ENCODE assay signal across 16 mouse cellular contexts in genomic region chr15:88245496-88246246, GRCm38 (mm10).
DNase-seq lines count a peak whose midpoint lies in the region; ATAC-seq and TF ChIP-seq lines count a peak whose summit lies in the region.
"Had no signal": no experiment of that assay in that cellular context is flagged by ENCODE, and none has a peak within 500 bp of the region (broad histone marks: within the 10 kb centered on the region; RNA-seq: fewer than 3 reads in every experiment).

No protein-coding gene starts in this region.

- 53% methylated on average over 22 of the region's 22 CpGs for WGBS in midbrain, postnatal 0 days
- WGBS in midbrain, embryonic 13.5 days: 55% methylated on average over 22 of the region's 22 CpGs
- 76% methylated on average over 22 of the region's 22 CpGs for WGBS in thymus, adult 2 months

- H3K9me3 ChIP-seq in midbrain, postnatal 0 days (ENCODE audit: low read length): no peaks in the 10 kb centered on the region
- H3K9me3 ChIP-seq in midbrain, embryonic 13.5 days: no peaks in the 10 kb centered on the region
- H3K9me3 ChIP-seq: heart, embryonic 10.5 days; intestine, embryonic 15.5 days; kidney, embryonic 15.5 days had no signal

- peak; percentile 48; the same call in 1 of the 2 replicates for ATAC-seq in frontal cortex, adult (ENCODE audit: low TSS enrichment)
- ATAC-seq in midbrain, postnatal 0 days (ENCODE audit: low FRiP score): no peak
- ATAC-seq in midbrain, embryonic 13.5 days: no peak
- ATAC-seq: activated CD4-positive, CD25-positive, alpha-beta regulatory T cell, adult 4 months; intestine, embryonic 15.5 days had no signal

- no peaks in the 10 kb centered on the region for H3K27me3 ChIP-seq in midbrain, postnatal 0 days (ENCODE audit: insufficient read depth, low read length)
- peaks cover 15% of the 10 kb centered on the region for H3K27me3 ChIP-seq in midbrain, embryonic 13.5 days
- H3K27me3 ChIP-seq in thymus, adult 2 months (ENCODE audit: control insufficient read depth, insufficient read depth, low read length): no peaks in the 10 kb centered on the region
- H3K27me3 ChIP-seq: intestine, embryonic 15.5 days had no signal

- no peak for TF ChIP-seq CTCF in midbrain, postnatal 0 days (IDR thresholded peaks at IDR 0.05)
- TF ChIP-seq CTCF in brain, embryonic 14.5 days (IDR thresholded peaks at IDR 0.05; ENCODE audit: borderline replicate concordance, extremely low read depth, insufficient read depth, insufficient read length): no peak
- TF ChIP-seq CTCF in thymus, adult 2 months (IDR thresholded peaks at IDR 0.05; ENCODE audit: borderline replicate concordance, control insufficient read depth, extremely low read depth, insufficient read depth, low read length, poor library complexity): no peak

- DNase-seq in frontal cortex, postnatal 14 days (ENCODE audit: low spot score in 2 of 2): no peak
- peak; percentile 12 for DNase-seq in midbrain, postnatal 0 days (ENCODE audit: low spot score)
- DNase-seq in brain, embryonic 14.5 days (ENCODE audit: low read depth): peak; percentile 16
- peak; percentile 55 for DNase-seq in retina, embryonic 14.5 days (ENCODE audit: low spot score)
- DNase-seq in thymus, adult 2 months: no peak
- DNase-seq: adrenal gland, postnatal 25 days; gastrocnemius, postnatal 25 days; heart, postnatal 14 days; lung, embryonic 14.5 days had no signal

- no peaks in the 10 kb centered on the region for H3K36me3 ChIP-seq in midbrain, postnatal 0 days (ENCODE audit: insufficient read depth, low read length)
- H3K36me3 ChIP-seq in midbrain, embryonic 13.5 days: no peaks in the 10 kb centered on the region
- no peaks in the 10 kb centered on the region for H3K36me3 ChIP-seq in thymus, adult 2 months (ENCODE audit: control insufficient read depth, insufficient read depth, low read length)
- H3K36me3 ChIP-seq: heart, embryonic 10.5 days; intestine, embryonic 15.5 days; kidney, embryonic 15.5 days had no signal

- TF ChIP-seq POLR2A in brain, embryonic 14.5 days (IDR thresholded peaks at IDR 0.05; ENCODE audit: borderline replicate concordance, extremely low read depth, insufficient read depth, insufficient read length, poor library complexity, severe bottlenecking): no peak
- TF ChIP-seq POLR2A in thymus, adult 2 months (IDR thresholded peaks at IDR 0.05; ENCODE audit: control insufficient read depth, extremely low read depth, insufficient read depth, low read length, poor library complexity): no peak

- H3K4me2 ChIP-seq in midbrain, postnatal 0 days (ENCODE audit: low read depth, low read length, poor library complexity, severe bottlenecking): no peak overlapping the region
- no peak overlapping the region for H3K4me2 ChIP-seq in midbrain, embryonic 13.5 days (replicated peaks)
- H3K4me2 ChIP-seq: intestine, embryonic 15.5 days; kidney, embryonic 15.5 days; lung, embryonic 14.5 days had no signal

- H3K27ac ChIP-seq in midbrain, postnatal 0 days (ENCODE audit: low read depth, low read length): no peak overlapping the region
- H3K27ac ChIP-seq in midbrain, embryonic 13.5 days: no peak overlapping the region
- no peak overlapping the region for H3K27ac ChIP-seq in thymus, adult 2 months (ENCODE audit: control insufficient read depth, insufficient read depth, low read length)
- H3K27ac ChIP-seq: heart, embryonic 10.5 days; intestine, embryonic 15.5 days; kidney, embryonic 15.5 days had no signal

- H3K4me1 ChIP-seq in midbrain, postnatal 0 days (ENCODE audit: insufficient read depth, low read length): no peaks in the 10 kb centered on the region
- peaks cover 15% of the 10 kb centered on the region for H3K4me1 ChIP-seq in midbrain, embryonic 13.5 days (replicated peaks)
- H3K4me1 ChIP-seq in thymus, adult 2 months (replicated peaks; ENCODE audit: control insufficient read depth, insufficient read depth, low read length): no peaks in the 10 kb centered on the region
- H3K4me1 ChIP-seq: heart, embryonic 10.5 days; intestine, embryonic 15.5 days; kidney, embryonic 15.5 days had no signal

- H3K9ac ChIP-seq in midbrain, postnatal 0 days (replicated peaks; ENCODE audit: low read length, poor library complexity, severe bottlenecking): no peak overlapping the region
- H3K9ac ChIP-seq in midbrain, embryonic 13.5 days (replicated peaks): no peak overlapping the region; the same call in 1 of the 2 replicates
- H3K9ac ChIP-seq: intestine, embryonic 15.5 days; kidney, embryonic 15.5 days; lung, embryonic 14.5 days had no signal

- no peak overlapping the region for H3K4me3 ChIP-seq in midbrain, postnatal 0 days (ENCODE audit: low read depth, low read length)
- H3K4me3 ChIP-seq in midbrain, embryonic 13.5 days (replicated peaks): no peak overlapping the region
- H3K4me3 ChIP-seq in thymus, adult 2 months (ENCODE audit: control insufficient read depth, insufficient read depth, low read length): no peak overlapping the region
- H3K4me3 ChIP-seq: erythroblast, embryonic 14.5 days; heart, embryonic 10.5 days; intestine, embryonic 15.5 days; kidney, embryonic 15.5 days had no signal

Comparison
In these comparisons a context has a peak if more than half of its experiments do, and no peak if none do; other contexts are left out.
1. DNase-seq: peak in midbrain, postnatal 0 days (single experiment), brain, embryonic 14.5 days (single experiment) and retina, embryonic 14.5 days (single experiment); none in frontal cortex, postnatal 14 days (0 of 2) and thymus, adult 2 months (single experiment).